Mouse (Mus musculus) olfactory bulb, adult 2 months (tissue): ENCODE data around the gene 2210016L21Rik. TPM values are rescaled to one million over a fixed set of nuclear protein-coding genes. Genes with fewer than 3 reads are reported as not detected.
"Not testable (repeated sequence)": the region's sequence is repeated elsewhere in the genome, so short reads cannot be mapped to it uniquely, and the experiment has no call there.

Experiments used
- H3K27ac ChIP-seq: fragments of 200-500 bp; 2 replicates; pipeline ENCODE4 v1.5.1; 2012; ENCODE audit warnings: low read depth, low read length; ENCODE audit not compliant: insufficient read depth
- H3K4me1 ChIP-seq: fragments of 200-500 bp; 2 replicates; pipeline ENCODE4 v1.6.1; 2012; ENCODE audit warnings: low read length; ENCODE audit not compliant: control insufficient read depth, insufficient read depth
- H3K4me3 ChIP-seq: fragments of 200-500 bp; 2 replicates; pipeline ENCODE4 v1.5.1; 2012; ENCODE audit warnings: mild to moderate bottlenecking, low read depth, low read length, moderate library complexity; ENCODE audit not compliant: insufficient read depth
- CTCF ChIP-seq: fragments of 200-500 bp; IDR thresholded peaks from 2 replicates; pipeline ENCODE4 v1.5.1; 2012; ENCODE audit warnings: low read depth, mild to moderate bottlenecking, low read length, moderate library complexity; ENCODE audit not compliant: insufficient read depth
- POLR2A ChIP-seq: fragments of 200-500 bp; IDR thresholded peaks from 2 replicates; pipeline ENCODE4 v1.6.1; 2012; ENCODE audit warnings: mild to moderate bottlenecking, low read depth, low read length, moderate library complexity; ENCODE audit not compliant: insufficient read depth
- WGBS: fragments of 180-500 bp; shearing (Covaris S2); methylation state at CpG from one replicate; pipeline ENCODE4 v1.1.7; 2018; 5-methylcytosine and 5-hydroxymethylcytosine counted together
- polyA plus RNA-seq: library from polyadenylated mRNA; stranded (reverse); fragments of >200 nt; gene quantifications from 2 replicates; pipeline ENCODE4 v1.2.4, GENCODE M21; 2012; ENCODE audit warnings: low replicate concordance; ENCODE audit not compliant: missing spikeins, insufficient read depth, insufficient read length

The 2210016L21Rik gene
- polyA plus RNA-seq, 1 experiment, result not detected

DNA sequence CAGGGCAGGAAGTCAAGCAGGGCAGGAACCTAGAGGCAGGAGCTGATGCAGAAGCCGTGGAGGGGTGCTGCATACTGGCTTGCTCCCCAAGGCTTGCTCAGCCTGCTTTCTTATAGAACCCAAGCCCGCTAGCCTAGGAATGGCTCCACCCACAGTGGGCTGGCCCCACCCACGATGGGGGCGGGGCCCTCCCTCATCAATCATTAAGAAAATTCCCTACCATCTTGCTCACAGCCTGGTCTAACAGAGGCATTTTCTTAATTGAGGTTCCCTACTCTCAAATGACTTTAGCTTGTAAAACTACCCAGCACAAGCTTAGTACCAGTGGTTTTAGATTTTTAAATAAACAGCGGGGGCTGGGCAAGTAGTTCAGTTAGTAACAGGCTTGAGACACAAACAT, 10.3 kb upstream of the 2210016L21Rik start:
- Histone ChIP-seq H3K27ac (no peak overlapping the region), H3K4me3 (no peak overlapping the region), H3K4me1 (peaks cover 6% of the 10 kb centered on the region)
- TF ChIP-seq POLR2A (no peak), CTCF (no peak)
- WGBS, result 69% methylated on average over 5 of the region's 5 CpGs

DNA sequence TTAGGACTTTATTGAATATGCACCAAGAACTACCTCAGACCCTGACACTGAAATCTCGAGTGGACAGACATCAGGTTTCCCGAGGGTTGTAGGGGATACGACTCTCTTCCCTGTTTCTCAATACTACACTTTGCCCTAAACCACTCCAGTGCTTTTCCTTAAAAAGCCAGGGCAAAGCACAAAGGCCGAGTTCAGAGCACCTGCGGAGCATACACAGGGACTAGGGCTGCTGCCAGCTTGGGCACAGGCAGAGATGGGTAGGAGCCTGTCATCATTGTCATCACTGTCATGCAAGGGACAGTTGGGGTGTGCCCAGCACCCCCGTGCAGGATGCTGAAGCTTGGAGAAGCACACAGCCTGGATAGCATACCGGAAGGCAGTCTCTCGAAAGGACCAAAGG, 8.8 kb upstream of the 2210016L21Rik start:
- WGBS, result 87% methylated on average over 8 of the region's 8 CpGs
- Histone ChIP-seq H3K4me1 (peaks cover 13% of the 10 kb centered on the region), H3K4me3 (no peak overlapping the region), H3K27ac (no peak overlapping the region)
- TF ChIP-seq CTCF, result no peak

DNA sequence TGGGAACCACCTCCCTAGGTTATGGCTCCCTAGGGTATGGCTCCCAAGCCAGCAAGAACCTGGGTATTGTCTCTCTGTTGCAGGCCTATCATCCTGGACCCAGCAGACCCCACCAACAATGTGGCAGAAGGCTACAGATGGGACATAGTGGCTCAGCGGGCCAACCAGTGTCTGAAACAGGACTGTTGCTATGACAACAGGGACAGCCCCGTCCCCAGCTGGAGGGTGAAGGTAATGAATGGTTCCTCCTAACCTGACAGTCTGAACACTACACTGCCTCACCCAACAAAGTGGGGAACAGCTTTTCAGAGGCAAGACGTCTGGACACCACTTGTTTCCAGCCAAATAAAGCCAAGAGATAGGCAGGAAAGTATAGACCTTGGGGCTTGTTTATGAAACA, 6.1 kb upstream of the 2210016L21Rik start:
- H3K4me1 ChIP-seq, result peaks cover 13% of the 10 kb centered on the region
- no peak overlapping the region for H3K4me3 ChIP-seq
- 20% methylated on average over 3 of the region's 3 CpGs for WGBS
- no peak overlapping the region for H3K27ac ChIP-seq
- TF ChIP-seq CTCF (no peak), POLR2A (no peak)

DNA sequence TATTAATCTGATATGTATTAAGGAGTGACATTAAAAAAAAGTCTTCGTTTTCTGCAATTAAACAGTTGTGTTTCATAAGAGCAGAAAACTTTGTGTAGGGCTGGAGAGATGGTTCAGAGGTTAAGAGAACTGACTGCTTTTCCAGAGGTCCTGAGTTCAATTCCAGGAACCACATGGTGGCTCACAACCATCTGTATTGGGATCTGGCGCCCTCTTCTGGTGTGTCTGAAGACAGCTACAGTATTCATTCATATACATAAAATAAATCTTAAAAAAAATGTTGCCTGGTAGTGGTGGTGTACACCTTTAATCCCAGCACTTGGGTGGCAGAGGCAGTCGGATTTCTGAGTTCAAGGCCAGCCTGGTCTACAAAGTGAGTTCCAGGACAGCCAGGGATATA, 820 bp upstream of the 2210016L21Rik start:
- not testable (repeated sequence) for H3K27ac ChIP-seq, H3K4me3 ChIP-seq
- WGBS, result 65% methylated on average over 3 of the region's 3 CpGs
- peaks cover 14% of the 10 kb centered on the region for H3K4me1 ChIP-seq

DNA sequence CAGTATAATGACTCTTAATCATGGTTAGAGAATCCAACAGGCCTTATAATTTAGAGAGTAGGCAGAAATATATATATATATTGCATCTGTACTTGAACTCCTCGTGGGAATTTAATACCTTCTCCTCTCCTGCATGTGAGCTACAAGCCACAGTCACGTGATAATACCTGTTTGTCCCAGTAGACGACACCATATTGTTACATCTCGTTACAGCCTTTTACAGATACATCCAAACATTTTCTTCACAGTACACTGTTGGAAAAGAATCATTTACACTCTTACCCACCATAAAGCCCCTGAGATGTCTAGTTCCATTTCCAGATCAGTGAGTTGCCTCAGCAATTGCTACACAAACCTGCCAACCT, 790 bp downstream of the 2210016L21Rik start:
- TF ChIP-seq CTCF, result no peak
- 18% methylated on average over 4 of the region's 4 CpGs for WGBS
- H3K27ac ChIP-seq, result no peak overlapping the region
- peaks cover 7% of the 10 kb centered on the region for H3K4me1 ChIP-seq
- H3K4me3 ChIP-seq, result peak overlapping the region; percentile 61

DNA sequence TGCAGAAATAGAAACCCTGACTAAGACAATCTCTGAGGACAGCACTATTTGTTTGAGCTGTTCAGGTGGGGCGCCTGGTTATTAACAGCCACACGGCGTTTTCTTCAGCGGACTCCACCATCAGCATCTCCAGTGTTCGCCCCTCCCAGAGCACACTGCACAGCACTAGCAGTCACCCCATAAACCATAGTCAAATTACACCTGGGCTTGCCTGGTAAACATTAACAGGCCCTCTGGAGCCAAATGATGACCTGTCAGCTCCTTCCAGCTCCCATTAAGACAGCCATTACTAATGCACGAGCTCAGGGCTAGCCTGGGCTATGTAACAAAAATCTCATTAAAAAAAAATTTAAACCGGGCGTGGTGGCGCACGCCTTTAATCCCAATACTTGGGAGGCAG, 3.1 kb downstream of the 2210016L21Rik start:
- Histone ChIP-seq H3K4me3 (no peak overlapping the region), H3K27ac (no peak overlapping the region), H3K4me1 (peaks cover 7% of the 10 kb centered on the region)
- 93% methylated on average over 10 of the region's 10 CpGs for WGBS
- TF ChIP-seq CTCF (no peak), POLR2A (no peak)

DNA sequence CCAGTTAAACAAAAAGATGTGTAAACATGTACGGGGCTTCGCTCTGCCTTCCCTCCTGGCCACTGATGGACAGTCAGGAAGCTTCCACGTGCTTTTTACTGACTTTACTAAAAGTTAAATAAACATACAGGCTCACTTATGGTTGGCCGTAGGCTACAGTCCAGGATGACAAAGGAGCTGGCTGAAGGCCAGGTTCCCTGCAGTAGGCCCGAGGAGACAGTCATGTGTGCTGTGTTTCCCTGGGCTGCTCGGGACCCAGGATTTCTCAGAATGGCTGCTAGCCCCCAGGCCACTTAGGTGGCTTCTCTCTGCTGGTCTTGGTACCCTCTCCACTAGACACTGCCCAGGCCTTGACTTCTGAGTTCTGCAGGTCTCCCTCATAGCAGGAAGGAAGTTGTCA, 6.9 kb downstream of the 2210016L21Rik start:
- Histone ChIP-seq H3K4me1 (peaks cover 3% of the 10 kb centered on the region), H3K4me3 (no peak overlapping the region), H3K27ac (no peak overlapping the region)
- TF ChIP-seq POLR2A (no peak), CTCF (no peak)
- 32% methylated on average over 6 of the region's 6 CpGs for WGBS

DNA sequence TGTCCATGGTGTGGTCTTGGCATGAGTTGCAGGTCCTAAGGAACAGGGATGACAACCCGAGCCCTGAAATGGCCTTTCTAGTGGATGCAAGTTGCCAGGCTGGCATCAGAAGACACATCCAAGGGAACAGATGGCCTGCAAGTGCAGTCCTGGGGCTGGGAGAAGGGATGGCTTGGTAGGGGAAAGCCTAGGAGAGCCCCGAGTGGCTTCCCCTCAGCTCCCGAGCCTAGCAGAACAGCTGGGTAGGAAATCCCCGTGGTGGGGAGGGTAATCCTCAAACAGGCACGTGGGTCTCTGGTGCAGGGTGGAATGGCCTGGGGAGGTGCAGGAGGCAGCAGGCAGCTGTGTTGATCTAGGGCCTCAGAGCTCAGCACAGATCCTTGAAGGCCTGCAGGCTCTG, 7.4 kb downstream of the 2210016L21Rik start:
- Histone ChIP-seq H3K4me1 (no peaks in the 10 kb centered on the region), H3K27ac (no peak overlapping the region), H3K4me3 (no peak overlapping the region)
- no peak for TF ChIP-seq POLR2A
- no peak for TF ChIP-seq CTCF
- 50% methylated on average over 5 of the region's 5 CpGs for WGBS

DNA sequence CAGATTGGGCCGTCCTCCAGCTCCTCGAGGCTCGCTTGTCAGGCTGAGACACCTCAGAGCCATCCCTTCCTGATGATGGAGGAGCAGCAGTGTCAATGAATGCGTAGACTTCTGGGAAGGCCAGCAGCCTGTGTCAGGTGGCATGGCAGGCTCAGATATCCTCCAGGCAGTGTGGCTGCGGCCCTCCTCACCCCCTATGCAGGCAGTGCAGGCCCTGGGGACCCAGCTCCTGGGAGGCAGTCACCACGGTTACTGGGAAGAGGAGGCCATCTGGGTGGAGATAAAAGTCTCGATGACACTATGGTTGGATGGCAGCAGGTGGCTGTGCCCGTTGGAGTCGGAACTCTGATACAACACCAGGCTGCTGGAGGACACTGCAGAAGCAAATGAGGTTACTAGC, 7.9 kb downstream of the 2210016L21Rik start:
- H3K4me1 ChIP-seq, result no peaks in the 10 kb centered on the region
- no peak overlapping the region for H3K27ac ChIP-seq
- 81% methylated on average over 9 of the region's 9 CpGs for WGBS
- H3K4me3 ChIP-seq, result no peak overlapping the region
- no peak for TF ChIP-seq POLR2A
- TF ChIP-seq CTCF, result no peak

DNA sequence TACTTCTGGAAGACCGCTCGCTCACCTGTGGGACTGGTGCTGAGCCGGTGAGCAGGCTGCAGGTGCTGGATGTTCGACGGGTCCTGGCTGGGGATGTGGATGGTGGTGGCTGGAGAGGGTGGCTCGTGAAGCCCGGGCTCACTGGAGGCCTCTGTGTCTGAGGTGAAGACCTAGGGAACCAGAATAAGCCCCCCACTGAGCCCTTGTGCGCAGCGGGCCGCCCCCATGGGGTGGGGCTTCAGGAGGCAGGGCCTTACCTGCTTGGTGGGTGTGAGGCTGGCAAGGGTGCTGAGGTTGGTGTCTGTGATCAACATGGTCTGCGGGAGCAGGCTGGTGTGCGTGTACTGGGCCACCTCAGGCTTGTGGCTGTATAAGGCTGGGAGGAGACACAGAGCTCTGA, 8.7 kb downstream of the 2210016L21Rik start:
- Histone ChIP-seq H3K27ac (no peak overlapping the region), H3K4me1 (no peaks in the 10 kb centered on the region), H3K4me3 (no peak overlapping the region)
- TF ChIP-seq CTCF (no peak), POLR2A (no peak)
- 62% methylated on average over 12 of the region's 12 CpGs for WGBS
